Mouse (Mus musculus) neural tube, embryonic 13.5 days (tissue): ENCODE measurements around the gene Snx8. TPM values are rescaled to one million over a fixed set of nuclear protein-coding genes. Genes with fewer than 3 reads are reported as not detected.

ENCODE experiments used
- ATAC-seq: fragments of 200-750 bp; cut with Nextera tagmentation; 2 replicates; pipeline ENCODE4 v1.8.0; 2017; ENCODE audit warnings: low read depth, mild to moderate bottlenecking, moderate TSS enrichment, moderate library complexity
- H3K27ac ChIP-seq: fragments of 300-500 bp; sonication (generic); replicated peaks from 2 replicates; pipeline ENCODE4 v1.5.1; 2015; ENCODE audit warnings: moderate library complexity, mild to moderate bottlenecking, inconsistent platforms
- H3K27me3 ChIP-seq: fragments of 300-500 bp; sonication (generic); 2 replicates; pipeline ENCODE4 v1.6.1; 2015; ENCODE audit warnings: mild to moderate bottlenecking, inconsistent platforms
- H3K36me3 ChIP-seq: fragments of 300-500 bp; sonication (generic); 2 replicates; pipeline ENCODE4 v1.6.1; 2015; ENCODE audit warnings: mild to moderate bottlenecking, inconsistent platforms
- H3K4me1 ChIP-seq: fragments of 300-500 bp; sonication (generic); replicated peaks from 2 replicates; pipeline ENCODE4 v1.6.1; 2015; ENCODE audit warnings: inconsistent platforms
- H3K4me2 ChIP-seq: fragments of 300-500 bp; sonication (generic); 2 replicates; pipeline ENCODE4 v1.6.1; 2015; ENCODE audit warnings: inconsistent platforms, mild to moderate bottlenecking, moderate library complexity
- H3K4me3 ChIP-seq: fragments of 300-500 bp; sonication (generic); 2 replicates; pipeline ENCODE4 v1.5.1; 2015; ENCODE audit warnings: mild to moderate bottlenecking, inconsistent platforms
- H3K9ac ChIP-seq: fragments of 300-500 bp; sonication (generic); 2 replicates; pipeline ENCODE4 v1.6.1; 2015; ENCODE audit warnings: moderate library complexity, mild to moderate bottlenecking, inconsistent platforms
- H3K9me3 ChIP-seq: fragments of 300-500 bp; sonication (generic); 2 replicates; pipeline ENCODE4 v1.6.1; 2016; ENCODE audit warnings: inconsistent platforms
- WGBS: fragments of 180-500 bp; shearing (Covaris S2); methylation state at CpG from one replicate; pipeline ENCODE4 v1.1.7; 2015; 5-methylcytosine and 5-hydroxymethylcytosine counted together
- polyA plus RNA-seq: library from polyadenylated mRNA; unstranded; fragments of >200 nt; fragmentation: Nextera tagmentation; extraction: Ambion mirVana; gene quantifications from 2 replicates; pipeline ENCODE4 v1.2.1, GENCODE M21; 2015

Gene Snx8
- polyA plus RNA-seq, 1 experiment from 2014 or later = 21.2 TPM

- Histone ChIP-seq H3K27me3 (no peaks in the 10 kb centered on the region), H3K9me3 (no peaks in the 10 kb centered on the region), H3K27ac (no peak overlapping the region), H3K4me2 (no peak overlapping the region), H3K9ac (no peak overlapping the region), H3K4me1 (peaks cover 19% of the 10 kb centered on the region), H3K4me3 (no peak overlapping the region), H3K36me3 (peaks cover 33% of the 10 kb centered on the region)
- no peak for ATAC-seq
- WGBS = 40% methylated on average over 2 of the region's 2 CpGs
These were observed 55.4 kb downstream of the Snx8 start for GRCm38 (mm10) chr5:140333631-140334030.

- H3K27ac ChIP-seq = no peak overlapping the region
These were observed 56.5 kb downstream of the Snx8 start for GRCm38 (mm10) chr5:140332519-140332918.

GRCm38 (mm10) chr5:140331615-140332512 lies 57.2 kb downstream of the Snx8 start, which contains the start of gene Mrm2:
Mrm2 (minus strand) TSS chr5:140331898.
- peak; percentile 83 for ATAC-seq
- H3K36me3 ChIP-seq = peaks cover 30% of the 10 kb centered on the region
- H3K4me2 ChIP-seq = peak within 1 kb of the TSS; percentile 92
- H3K9me3 ChIP-seq = no peaks in the 10 kb centered on the region
- H3K27ac ChIP-seq = peak within 1 kb of the TSS; percentile 82
- H3K4me1 ChIP-seq = peaks cover 19% of the 10 kb centered on the region
- peak within 1 kb of the TSS; percentile 64 for H3K4me3 ChIP-seq
- 1% methylated on average over 39 of the region's 39 CpGs for WGBS
- no peaks in the 10 kb centered on the region for H3K27me3 ChIP-seq
- H3K9ac ChIP-seq = peak within 1 kb of the TSS; percentile 81

More at GRCm38 (mm10) chr5:140332519-140332918, 56.5 kb downstream of the Snx8 start:
- peaks cover 19% of the 10 kb centered on the region for H3K4me1 ChIP-seq
- H3K9me3 ChIP-seq = no peaks in the 10 kb centered on the region
- no peak overlapping the region for H3K9ac ChIP-seq
- H3K27me3 ChIP-seq = no peaks in the 10 kb centered on the region
- no peak overlapping the region; the same call in 1 of the 2 replicates for H3K4me3 ChIP-seq
- no peak for ATAC-seq
- H3K36me3 ChIP-seq = peaks cover 31% of the 10 kb centered on the region
- WGBS = 55% methylated on average over 4 of the region's 4 CpGs
- peak overlapping the region; percentile 92 for H3K4me2 ChIP-seq

GRCm38 (mm10) chr5:140324058-140324457 lies 65.0 kb downstream of the Snx8 start:
- Histone ChIP-seq H3K36me3 (peaks cover 27% of the 10 kb centered on the region), H3K4me1 (peaks cover 16% of the 10 kb centered on the region), H3K4me2 (no peak overlapping the region), H3K4me3 (no peak overlapping the region), H3K9me3 (no peaks in the 10 kb centered on the region), H3K9ac (no peak overlapping the region), H3K27ac (no peak overlapping the region), H3K27me3 (no peaks in the 10 kb centered on the region)
- ATAC-seq = no peak
- WGBS = 89% methylated on average over 5 of the region's 5 CpGs

GRCm38 (mm10) chr5:140321756-140322575 lies 67.1 kb downstream of the Snx8 start:
- Histone ChIP-seq H3K9ac (peak overlapping the region; percentile 99), H3K36me3 (peaks cover 10% of the 10 kb centered on the region; the same call in 1 of the 2 replicates), H3K4me1 (peaks cover 20% of the 10 kb centered on the region), H3K4me3 (peak overlapping the region; percentile 91), H3K27ac (peak overlapping the region; percentile 59), H3K4me2 (peak overlapping the region; percentile 77), H3K9me3 (no peaks in the 10 kb centered on the region), H3K27me3 (no peaks in the 10 kb centered on the region)
- ATAC-seq = peak; percentile 13; the same call in 1 of the 2 replicates
- WGBS = 1% methylated on average over 17 of the region's 17 CpGs

- peak; percentile 92 for ATAC-seq
- peak within 1 kb of the TSS; percentile 59 for H3K27ac ChIP-seq
- H3K4me1 ChIP-seq = peaks cover 20% of the 10 kb centered on the region
- peaks cover 6% of the 10 kb centered on the region; the same call in 1 of the 2 replicates for H3K36me3 ChIP-seq
- H3K9me3 ChIP-seq = no peaks in the 10 kb centered on the region
- H3K4me2 ChIP-seq = peak within 1 kb of the TSS; percentile 77
- H3K4me3 ChIP-seq = peak within 1 kb of the TSS; percentile 91
- H3K27me3 ChIP-seq = no peaks in the 10 kb centered on the region
- WGBS = under 1% methylated on average over 60 of the region's 60 CpGs
- peak within 1 kb of the TSS; percentile 99 for H3K9ac ChIP-seq
These were observed 67.9 kb downstream of the Snx8 start, which contains the start of the genes Mad1l1 and Nudt1 for GRCm38 (mm10) chr5:140321042-140321755. Mad1l1 (minus strand) TSS chr5:140321552. Nudt1 (plus strand) TSS chr5:140321656.

- Histone ChIP-seq H3K4me1 (peaks cover 17% of the 10 kb centered on the region), H3K36me3 (peaks cover 30% of the 10 kb centered on the region), H3K4me3 (no peak overlapping the region), H3K9me3 (no peaks in the 10 kb centered on the region), H3K27me3 (no peaks in the 10 kb centered on the region), H3K4me2 (no peak overlapping the region), H3K9ac (no peak overlapping the region), H3K27ac (no peak overlapping the region)
- ATAC-seq = no peak
- 94% methylated on average over 3 of the region's 3 CpGs for WGBS
These were observed 72.3 kb downstream of the Snx8 start for GRCm38 (mm10) chr5:140316716-140317115.

- no peak overlapping the region for H3K4me2 ChIP-seq
- ATAC-seq = no peak
- H3K4me1 ChIP-seq = no peaks in the 10 kb centered on the region
- H3K27me3 ChIP-seq = no peaks in the 10 kb centered on the region
- H3K9me3 ChIP-seq = no peaks in the 10 kb centered on the region
- no peak overlapping the region for H3K4me3 ChIP-seq
- no peak overlapping the region for H3K9ac ChIP-seq
- peaks cover 91% of the 10 kb centered on the region for H3K36me3 ChIP-seq
- H3K27ac ChIP-seq = no peak overlapping the region; the same call in 1 of the 2 replicates
- WGBS = 90% methylated on average over 14 of the region's 14 CpGs
These were observed 81.5 kb downstream of the Snx8 start for GRCm38 (mm10) chr5:140307602-140308001.

GRCm38 (mm10) chr5:140306016-140306415 lies 83.0 kb downstream of the Snx8 start:
- Histone ChIP-seq H3K9me3 (no peaks in the 10 kb centered on the region), H3K4me3 (no peak overlapping the region), H3K9ac (0 out of 2 replicates have a peak overlapping the region, but pooled peaks have one; percentile 5), H3K36me3 (peaks cover 91% of the 10 kb centered on the region), H3K27me3 (no peaks in the 10 kb centered on the region), H3K4me1 (no peaks in the 10 kb centered on the region), H3K27ac (no peak overlapping the region), H3K4me2 (no peak overlapping the region)
- ATAC-seq = no peak
- WGBS = 73% methylated on average over 8 of the region's 8 CpGs

GRCm38 (mm10) chr5:140298291-140298690 lies 90.8 kb downstream of the Snx8 start:
- Histone ChIP-seq H3K27me3 (no peaks in the 10 kb centered on the region), H3K9ac (no peak overlapping the region), H3K4me1 (no peaks in the 10 kb centered on the region), H3K36me3 (peaks cover 80% of the 10 kb centered on the region), H3K4me2 (no peak overlapping the region), H3K4me3 (no peak overlapping the region), H3K9me3 (no peaks in the 10 kb centered on the region), H3K27ac (no peak overlapping the region)
- WGBS = 86% methylated on average over 4 of the region's 4 CpGs
- ATAC-seq = no peak

GRCm38 (mm10) chr5:140292152-140292551 lies 96.9 kb downstream of the Snx8 start:
- peak; percentile 73; the same call in 1 of the 2 replicates for ATAC-seq
- H3K4me2 ChIP-seq = no peak overlapping the region

More at GRCm38 (mm10) chr5:140292152-140292551, 96.9 kb downstream of the Snx8 start:
- H3K27me3 ChIP-seq = no peaks in the 10 kb centered on the region
- H3K36me3 ChIP-seq = peaks cover 54% of the 10 kb centered on the region
- H3K9ac ChIP-seq = no peak overlapping the region
- no peak overlapping the region for H3K27ac ChIP-seq
- peaks cover 7% of the 10 kb centered on the region for H3K4me1 ChIP-seq
- no peaks in the 10 kb centered on the region for H3K9me3 ChIP-seq
- WGBS = 93% methylated on average over 1 of the region's 1 CpGs
- H3K4me3 ChIP-seq = no peak overlapping the region
